Mouse (Mus musculus): Measurements from ENCODE around the gene Fbxo21.

GRCm38 (mm10) chr5:118030022-118030675 is 53.6 kb downstream of the Fbxo21 start:
- no peak for TF ChIP-seq CTCF (IDR thresholded peaks at IDR 0.05; ENCODE audit: control insufficient read depth, insufficient read depth, low read length)
- TF ChIP-seq POLR2A (IDR thresholded peaks at IDR 0.05; ENCODE audit: borderline replicate concordance, control insufficient read depth, low read depth, low read length): no peak
